Mouse (Mus musculus): ENCODE results near the gene Atg2b. TPM values are rescaled to one million over a fixed set of nuclear protein-coding genes. Genes with fewer than 3 reads are reported as not detected.

Gene Atg2b
- total RNA-seq (2021) (10 to 100 TPM; 22.7 to 28.9 TPM), polyA plus RNA-seq (2012; rRNA removed) (12.7 and 14.4 TPM in 2 replicates)
- long read RNA-seq, partial matches to known transcripts: 0 of 2 reads
- long read RNA-seq, other reads (novel, unspliced or antisense): 2 of 2 reads

DNA sequence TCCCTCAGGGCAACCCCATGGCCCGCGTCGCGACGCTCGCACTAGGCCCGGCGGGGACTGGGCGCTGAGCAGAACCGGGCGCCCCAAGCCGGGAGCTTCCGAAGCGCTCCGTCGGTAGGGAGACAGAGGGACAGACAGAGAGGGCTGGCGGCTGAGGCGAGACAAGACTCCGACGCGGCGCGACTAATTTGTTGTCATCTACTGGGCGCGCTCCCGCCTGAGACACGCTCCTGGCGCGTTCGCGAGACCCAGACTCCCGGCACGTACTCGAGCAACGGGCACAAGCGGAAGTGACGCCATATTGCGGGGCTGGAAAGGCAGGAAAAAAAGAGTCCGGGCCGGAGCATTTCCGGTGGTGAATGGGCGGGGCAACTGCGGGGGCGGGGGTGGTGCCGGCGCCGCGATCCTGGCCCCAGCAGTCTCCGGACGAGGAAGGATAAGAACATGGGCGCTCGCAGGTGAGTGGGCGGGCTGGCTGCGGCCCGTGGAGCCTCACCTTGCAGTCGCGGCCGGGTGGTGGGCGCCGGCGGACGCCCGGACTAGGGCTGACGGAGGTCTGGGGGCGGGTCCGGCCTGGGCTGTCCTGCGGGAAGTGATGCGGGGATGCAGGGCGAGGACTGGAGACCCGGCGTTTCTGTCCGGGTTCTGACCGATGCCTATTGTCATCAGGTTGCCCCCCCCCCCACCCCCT, at the start of gene Atg2b:
Gene Atg2b, minus strand, starts transcription at position 211 of the 691 bp plus-strand sequence.
- peak; percentile 96 for DNase-seq

DNA sequence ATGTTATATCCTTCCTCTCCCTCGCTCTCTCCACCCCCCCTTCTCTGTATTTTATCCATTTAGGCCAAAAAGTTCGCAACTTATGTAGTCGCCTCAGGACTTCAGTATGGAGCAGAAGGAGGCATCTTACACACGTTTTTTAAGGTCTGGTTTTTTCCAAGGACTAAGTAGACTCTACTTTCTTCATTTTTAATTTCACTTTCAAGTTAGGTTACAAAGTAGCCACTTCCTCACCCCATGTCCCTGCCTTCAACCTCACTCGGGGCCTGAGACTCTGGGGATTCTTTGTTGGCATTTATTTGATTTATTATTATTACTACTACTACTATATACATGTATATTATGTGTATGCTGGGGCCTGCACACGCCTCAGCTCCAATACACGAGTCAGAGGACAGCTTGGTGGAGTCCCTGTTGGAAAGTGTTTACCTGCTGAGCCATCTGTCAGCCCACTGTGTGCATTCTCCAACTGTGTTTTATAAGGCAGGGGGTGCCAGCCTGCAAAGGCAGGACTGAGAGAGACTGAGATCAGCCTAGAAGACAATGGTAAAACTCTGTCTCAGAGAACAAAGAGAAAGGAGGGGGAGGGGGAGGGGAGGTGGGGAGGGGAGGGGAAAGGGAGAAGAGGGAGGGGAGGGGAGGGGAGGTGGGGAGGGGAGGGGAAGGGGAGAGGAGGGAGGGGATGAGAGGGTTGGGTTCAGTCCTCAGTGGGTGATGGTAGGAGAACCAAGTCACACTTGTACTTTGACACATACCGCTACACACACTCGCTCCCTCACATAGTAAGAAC, 48.6 kb upstream of the Atg2b start:
- no peak for DNase-seq

DNA sequence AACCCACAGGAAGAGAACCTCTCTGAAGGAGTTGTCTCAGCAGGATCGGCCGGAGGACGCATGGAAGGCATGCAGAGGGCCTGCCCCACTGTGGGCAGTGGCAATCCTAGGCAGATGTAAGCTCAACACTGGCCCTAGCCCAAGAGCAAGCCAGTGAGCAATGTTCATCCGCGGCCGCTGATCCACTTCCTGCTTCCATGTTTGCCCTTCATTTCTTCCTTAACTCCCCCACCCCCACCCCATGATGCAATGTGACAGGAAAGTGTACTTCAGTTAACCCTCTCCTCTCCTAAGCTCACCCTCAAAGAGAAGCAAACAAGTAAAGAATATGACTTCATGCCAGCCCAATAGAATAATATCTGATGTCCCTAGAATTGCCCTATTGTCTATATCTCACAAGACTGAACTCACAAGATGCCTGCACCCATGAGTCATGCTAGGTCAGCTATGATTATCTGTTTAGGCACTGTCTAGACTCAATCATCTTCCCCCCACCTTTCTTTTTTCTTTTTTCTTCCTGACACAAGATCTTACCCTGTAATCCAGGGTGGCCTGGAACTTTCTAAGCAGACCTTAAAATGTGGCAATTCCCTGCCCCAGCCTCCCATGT, 45.9 kb upstream of the Atg2b start:
- DNase-seq: no peak

DNA sequence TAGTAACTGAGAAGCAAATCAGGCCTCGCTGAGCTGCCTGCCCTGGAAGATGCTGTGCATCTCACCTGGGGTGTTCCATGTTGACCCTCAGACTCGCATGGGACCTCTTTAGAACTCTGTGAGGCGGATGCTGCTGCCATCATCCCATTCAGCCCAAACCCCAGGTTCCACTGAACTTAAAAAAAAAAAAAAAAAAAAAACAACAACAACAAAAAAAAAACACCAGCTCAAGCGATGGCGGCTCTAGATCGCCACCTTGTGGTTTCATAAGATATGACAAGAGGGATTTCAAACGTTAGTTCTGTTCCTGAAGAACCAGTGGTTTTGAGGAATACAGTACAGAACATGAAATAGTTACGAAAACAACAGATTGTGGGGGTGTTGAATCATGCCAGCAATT, 43.0 kb upstream of the Atg2b start:
- DNase-seq: no peak

DNA sequence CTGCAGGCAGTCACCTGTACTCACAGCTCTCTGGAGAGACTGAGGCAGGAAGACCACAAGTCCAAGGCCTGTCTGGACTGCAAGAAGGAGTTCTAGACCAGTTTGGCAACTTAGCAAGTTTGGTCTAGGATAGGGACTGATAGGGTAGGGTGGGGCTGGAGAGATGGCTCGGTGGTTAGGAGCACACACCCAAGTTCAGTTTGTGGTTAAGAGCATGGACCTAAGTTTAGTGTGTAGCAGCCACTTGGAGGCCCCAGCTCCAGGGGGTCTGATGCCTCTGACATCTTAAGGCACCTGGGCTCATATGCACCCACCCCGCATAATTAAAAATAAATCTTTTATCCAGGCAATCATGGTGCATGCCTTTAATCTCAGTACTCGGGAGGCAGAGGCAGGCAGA, 42.3 kb upstream of the Atg2b start:
- no peak for DNase-seq

DNA sequence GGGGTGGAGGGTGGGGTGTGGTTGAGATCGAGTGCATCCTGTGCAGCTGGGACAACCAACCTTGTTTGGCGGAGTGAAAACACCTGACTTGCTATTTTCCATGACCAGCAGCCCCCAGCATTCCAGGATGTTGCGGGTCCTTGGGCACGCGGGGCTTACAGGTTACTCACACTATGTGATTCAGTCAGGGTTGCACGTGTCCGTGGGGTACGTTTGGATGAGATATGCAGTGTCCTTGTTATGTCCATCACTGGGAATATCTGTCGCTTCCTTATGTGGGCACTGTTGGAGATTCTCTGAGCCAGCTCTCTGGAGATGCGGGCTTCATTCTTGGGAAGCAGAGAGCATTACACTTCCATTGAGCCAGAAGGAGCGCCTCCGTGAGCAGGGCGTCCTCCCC, 40.7 kb upstream of the Atg2b start:
- peak; percentile 57 for DNase-seq

DNA sequence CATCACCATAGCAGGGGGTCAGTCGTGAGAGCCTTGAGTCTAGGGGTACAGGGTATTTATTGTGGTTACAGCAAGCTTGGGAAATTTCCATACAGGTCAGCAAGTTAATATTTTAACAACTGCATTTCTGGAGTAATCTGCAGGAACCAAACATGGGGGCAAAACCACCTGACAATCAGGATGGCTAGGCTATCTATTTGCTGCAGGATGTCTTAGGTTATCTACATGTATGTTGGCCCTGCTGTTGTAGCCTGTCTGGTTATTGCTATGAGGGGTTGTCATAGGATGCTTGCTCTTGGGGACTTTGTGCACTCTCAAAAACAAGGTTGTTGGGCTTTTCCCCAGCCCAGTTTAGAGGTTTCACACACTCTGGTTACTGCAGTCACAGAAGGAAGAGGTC, 39.6 kb upstream of the Atg2b start:
- no peak for DNase-seq

DNA sequence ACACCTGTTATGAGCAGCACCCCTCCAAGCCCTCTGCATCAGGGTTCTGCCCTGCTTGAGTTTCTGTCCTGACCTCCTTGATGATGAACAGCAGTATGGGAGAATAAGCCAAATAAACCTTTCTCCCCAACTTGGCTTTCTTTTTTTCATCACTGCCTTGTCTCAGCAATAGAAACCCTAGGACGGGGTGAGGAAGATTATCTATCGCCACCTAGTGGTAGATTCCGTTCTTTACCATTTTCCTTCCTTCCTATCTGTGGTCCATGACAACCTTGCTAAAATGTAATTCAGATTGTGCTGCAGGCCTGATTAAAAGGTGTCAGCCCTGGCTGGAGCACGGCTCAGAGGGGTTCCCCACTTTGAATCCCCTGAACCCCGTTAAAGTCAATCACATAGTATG, 37.6 kb upstream of the Atg2b start:
- no peak for DNase-seq

DNA sequence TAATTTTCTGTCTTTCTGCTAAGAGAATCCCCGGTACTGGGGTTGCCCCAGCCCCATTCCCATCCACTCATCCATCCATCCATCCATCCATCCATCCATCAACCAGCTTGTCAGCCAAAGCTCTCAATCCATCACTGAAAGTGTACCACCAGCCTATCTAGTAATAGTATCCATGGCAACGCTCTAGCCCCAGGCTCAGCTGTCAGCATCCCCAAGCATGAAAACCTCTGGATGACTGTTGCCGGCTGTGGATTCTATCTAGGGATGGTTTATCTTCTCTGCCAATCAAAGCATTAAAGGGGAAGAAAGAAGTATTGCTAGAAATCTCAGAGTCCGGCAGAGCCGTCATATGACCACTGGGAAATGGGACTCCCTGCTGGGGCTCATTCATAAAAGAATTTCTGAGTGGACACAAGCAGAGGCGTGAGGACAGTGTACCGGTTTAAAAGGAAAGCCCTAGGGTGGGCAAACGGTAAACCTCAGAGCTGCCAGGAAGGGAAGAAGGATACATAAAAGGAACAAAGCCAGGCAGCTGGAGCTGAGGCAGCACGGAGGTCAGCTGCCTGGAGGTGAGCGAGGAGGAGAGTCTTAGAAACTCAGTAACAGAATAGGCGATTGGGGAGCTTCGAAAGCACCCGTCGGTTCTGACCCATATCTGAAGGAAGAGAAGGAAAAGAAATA, 36.6 kb upstream of the Atg2b start:
- DNase-seq: no peak

DNA sequence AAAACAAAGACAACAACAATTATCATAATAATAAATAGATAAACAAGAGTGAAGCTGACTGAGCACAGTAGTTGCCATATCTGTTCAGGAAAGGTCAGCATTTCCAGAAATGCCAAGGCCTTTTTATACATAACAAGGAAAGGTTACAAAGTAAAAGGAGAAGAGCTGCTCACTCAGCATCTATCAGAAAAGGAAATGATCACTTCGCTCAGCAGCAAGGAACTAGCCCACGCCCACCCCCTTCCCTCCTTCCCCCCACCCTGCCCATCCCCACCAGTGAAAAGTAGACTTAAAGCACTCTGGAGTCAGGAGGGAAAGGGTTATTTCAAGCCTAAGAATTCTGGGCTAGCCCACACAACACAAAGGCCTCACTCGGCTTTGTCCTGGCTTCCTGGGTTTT, 35.2 kb upstream of the Atg2b start:
- DNase-seq: no peak

DNA sequence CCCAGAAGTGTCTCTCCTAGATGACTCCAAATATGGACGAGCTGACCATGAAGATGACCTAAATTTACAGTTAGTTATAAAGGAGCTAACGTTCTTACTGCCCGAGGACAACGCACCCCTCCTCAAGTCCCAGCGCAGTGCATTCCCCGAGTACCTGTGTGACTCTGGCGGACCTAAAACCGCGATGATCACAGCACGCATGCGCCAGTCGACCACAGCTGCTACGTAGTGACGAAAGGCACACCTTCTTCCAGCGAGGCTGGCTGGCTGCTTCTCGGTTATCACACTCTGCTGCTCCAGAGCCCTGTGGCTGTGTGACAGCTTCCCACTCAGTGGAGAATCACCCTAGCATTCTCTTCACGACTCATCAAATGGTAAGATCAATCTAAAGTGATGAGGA, 33.6 kb upstream of the Atg2b start:
- peak; percentile 37 for DNase-seq

DNA sequence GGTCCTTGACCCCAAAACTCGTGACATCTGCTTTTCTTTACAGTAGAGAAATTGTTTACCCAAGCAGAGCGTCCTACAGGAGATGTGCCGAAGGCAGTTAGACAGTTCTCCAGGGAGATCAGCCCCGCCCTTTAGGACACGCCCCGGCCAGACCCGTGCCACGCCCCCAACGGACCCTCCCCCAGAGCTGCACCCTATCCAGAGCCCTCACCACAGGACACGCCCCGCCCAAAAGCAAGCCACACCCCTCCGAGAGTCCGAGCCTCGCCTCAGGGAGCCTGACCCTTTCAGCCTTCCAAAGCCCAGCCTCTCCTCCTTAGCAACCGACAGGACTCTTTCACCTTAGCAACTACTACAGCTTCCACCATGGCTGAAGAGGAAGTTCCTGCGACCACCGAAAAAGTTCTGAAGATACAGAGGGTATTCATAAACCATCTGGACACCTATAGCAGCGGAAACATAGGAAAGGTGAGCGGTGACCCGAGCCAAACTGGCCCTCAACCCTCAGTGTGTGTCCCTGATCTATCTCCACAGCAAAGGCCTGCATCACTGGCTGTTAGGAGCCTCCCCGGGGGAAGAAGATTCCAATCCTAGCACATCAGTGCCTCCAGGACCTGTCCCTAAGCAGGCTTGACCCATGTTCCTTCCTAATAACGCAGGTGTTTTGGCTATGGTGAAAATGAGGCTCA, 20.9 kb upstream of the Atg2b start, which contains the start of gene Ak7:
Gene Ak7, plus strand, starts transcription at position 178 of the 689 bp plus-strand sequence.
- peak; percentile 89 for DNase-seq

DNA sequence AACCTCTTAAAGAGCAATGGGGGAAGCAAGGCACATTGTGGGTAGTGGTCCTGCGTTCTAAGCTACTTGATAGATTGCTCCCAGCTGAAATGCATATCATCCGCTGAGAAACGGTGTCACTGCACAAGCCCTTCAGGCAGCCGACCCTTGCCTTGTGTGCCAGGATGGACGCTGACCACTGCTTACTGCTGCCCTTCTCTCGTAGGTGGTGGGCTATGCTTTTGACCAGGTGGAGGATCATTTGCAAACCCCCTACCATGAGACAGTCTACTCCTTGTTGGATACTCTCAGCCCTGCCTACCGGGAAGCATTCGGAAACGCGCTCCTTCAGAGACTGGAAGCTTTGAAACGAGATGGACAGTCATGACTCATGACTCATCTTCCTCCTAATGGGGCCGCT, 15.4 kb upstream of the Atg2b start:
- DNase-seq: no peak

DNA sequence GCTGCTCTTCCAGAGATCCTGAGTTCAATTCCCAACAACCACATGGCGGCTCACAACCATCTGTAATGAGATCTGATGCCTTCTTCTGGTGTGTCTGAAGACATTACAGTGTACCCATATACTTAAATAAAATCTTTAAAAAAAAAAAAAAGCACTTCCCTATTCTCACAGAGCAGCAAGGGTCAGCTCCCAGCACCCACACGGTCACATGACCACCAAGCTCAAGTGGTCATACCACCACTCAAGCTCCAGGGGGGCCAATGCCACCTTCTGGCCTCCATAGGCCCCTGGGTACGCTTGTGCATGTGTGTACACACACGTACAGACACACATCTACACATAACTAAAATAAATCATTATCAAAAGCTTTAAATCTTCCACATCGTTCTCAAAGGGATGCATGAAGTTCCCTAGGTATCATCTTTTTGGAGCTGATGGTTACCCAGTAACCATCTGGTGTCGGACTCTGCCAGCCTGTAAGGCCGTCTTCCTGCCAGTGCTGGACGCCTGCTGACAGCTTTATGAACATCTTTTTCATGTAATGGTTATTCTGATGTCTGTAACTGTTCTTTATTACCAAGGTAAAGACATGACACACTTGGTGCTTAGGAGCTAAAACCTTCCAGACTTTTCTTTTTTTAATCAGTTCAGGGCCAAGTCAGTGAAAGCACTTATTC, 12.2 kb upstream of the Atg2b start:
- no peak for DNase-seq

DNA sequence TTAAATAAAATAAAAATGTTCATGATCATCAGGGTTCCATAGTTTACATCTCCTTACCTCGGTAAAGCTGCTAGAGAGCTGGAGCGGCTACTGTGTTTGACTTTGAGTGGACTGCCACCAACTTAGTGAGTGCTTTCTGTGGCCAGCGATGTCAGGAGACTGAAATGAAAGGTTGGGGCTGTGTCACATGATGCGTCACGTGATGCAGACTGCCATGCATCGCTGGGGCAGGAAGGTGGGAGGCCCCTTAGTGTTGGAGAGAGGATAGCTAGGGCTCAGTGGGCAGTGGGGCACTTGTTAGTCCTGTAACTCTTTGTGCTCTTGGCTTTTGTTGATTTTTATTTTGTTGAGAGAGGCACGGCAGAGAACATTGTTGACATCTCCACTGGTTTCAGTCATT, 10.8 kb upstream of the Atg2b start:
- no peak for DNase-seq

DNA sequence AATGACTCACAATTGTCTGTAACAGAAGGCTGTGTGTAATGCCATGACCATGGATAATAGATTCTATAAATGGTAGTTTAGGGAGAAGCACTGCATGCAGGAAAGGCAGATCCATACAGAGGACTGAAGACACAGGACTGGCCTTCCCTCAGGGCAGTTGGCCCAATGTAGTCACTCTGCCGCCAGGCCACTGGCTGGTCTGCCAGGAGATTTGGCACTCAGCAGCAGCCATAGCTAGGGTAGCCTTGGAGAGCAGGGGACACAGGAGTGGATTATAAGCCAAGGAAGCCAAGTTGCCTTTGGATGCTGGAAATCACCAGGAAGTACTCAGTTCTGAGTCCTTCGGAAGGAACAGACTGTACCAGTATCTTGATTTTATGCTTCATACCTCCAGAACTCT, 9.0 kb upstream of the Atg2b start:
- DNase-seq: peak; percentile 34

DNA sequence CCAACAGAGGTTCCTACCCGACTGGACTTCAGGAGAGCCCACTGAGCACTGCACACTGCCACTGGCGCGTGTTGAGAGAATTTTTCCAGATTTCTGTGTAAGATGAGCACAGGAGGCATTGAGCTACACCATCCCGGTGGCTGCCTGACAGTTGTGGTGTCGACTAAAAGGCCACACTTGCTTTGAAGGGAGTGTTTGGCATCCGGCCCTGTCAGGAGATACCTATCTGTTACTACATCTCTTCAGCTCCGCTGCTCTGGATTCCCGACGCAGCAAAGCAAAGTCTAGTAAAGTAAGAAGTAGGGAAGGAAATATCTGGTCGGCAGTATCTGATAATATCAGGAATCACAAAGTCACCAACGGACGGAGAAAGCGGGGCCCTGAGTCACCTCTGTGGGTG, 4.4 kb upstream of the Atg2b start:
- DNase-seq: no peak

DNA sequence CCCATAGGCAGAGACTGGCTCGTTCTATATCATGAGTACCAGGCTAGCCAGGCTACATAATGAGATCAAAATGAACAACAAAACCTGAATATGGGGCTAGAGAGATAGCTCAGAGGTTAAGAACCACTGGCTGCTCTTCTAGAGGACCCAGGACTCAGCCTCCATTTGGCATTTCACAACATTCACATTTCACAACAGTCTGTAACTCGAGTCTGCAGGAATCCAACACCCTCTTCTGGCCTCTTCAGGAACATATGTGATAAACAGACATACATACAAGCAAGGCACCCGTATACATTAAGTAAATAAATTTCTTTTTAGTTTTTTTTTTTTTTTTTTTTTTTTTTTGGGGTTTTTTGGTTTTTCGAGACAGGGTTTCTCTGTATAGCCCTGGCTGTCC, 3.5 kb upstream of the Atg2b start:
- no peak for DNase-seq

DNA sequence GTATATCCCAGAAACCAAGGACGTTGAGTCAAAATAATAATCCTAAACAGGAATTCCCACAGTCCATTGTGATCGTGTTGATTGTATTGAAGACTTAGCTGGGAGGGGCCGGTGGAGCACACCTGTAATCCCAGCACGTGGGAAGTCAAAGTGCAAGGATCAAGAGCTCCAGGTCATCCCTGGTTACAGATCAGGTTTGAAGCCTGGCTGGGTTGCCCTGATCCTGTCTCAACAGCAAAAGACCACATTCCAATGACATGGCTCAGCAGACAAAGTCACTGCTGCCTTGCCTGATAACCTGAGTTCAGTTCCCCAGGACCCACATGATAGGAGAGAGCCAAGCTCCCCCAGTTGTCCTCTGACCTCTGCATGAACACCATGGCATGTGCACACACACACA, 2.4 kb upstream of the Atg2b start:
- no peak for DNase-seq

DNA sequence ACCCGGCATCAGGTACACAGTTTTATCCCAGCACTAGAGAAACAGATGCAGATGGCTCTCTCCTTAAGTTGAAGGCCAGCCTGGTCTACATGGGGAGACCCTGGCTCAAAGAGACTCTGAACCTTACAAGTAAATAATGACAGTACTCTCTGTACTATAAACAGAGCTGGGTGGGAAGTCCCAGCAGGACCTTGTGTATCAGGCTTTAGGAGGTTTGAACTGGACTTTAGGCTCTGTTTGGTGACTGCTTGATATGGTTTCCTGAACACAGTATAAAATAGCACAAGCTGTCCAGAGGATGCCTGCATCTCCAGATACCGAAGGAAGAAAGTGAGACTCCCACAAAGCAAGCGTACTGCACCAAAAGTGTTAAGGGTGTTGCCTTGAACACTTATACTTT, 1.8 kb upstream of the Atg2b start:
- DNase-seq: no peak
